Mouse (Mus musculus) ES-Bruce4 (cell line): Measurements from ENCODE around the gene Akap6.

Source experiments
- CTCF ChIP-seq: IDR thresholded peaks from one replicate; pipeline ENCODE4 v1.8.1; 2011; ENCODE audit warnings: low read depth, low read length
- EP300 ChIP-seq: IDR thresholded peaks from 2 replicates; pipeline ENCODE4 v1.6.1; 2011; ENCODE audit warnings: low read depth, low read length; ENCODE audit not compliant: insufficient read depth
- POLR2A ChIP-seq: IDR thresholded peaks from one replicate; pipeline ENCODE4 v1.8.1; 2011; ENCODE audit warnings: low read length; ENCODE audit not compliant: insufficient read depth

- TF ChIP-seq POLR2A (no peak), CTCF (no peak), EP300 (no peak)
Observed at GRCm38 (mm10) chr12:52876065-52876464, 176.9 kb downstream of the Akap6 start.
